Mouse (Mus musculus) liver, embryonic 15.5 days (tissue): ENCODE measurements around the gene Klc4. TPM values are rescaled to one million over a fixed set of nuclear protein-coding genes. Genes with fewer than 3 reads are reported as not detected.
A peak's percentile ranks its signal among the peaks of the same experiment; 100 is the strongest.

Experiments used
- ATAC-seq: fragments of 200-750 bp; cut with Nextera tagmentation; 2 replicates; pipeline ENCODE4 v1.8.0; 2017; ENCODE audit warnings: moderate number of reproducible peaks, mild to moderate bottlenecking, moderate library complexity; ENCODE audit not compliant: insufficient read depth
- H3K27ac ChIP-seq: fragments of 300-500 bp; sonication (generic); replicated peaks from 2 replicates; pipeline ENCODE4 v1.5.1; 2015; ENCODE audit warnings: mild to moderate bottlenecking, inconsistent platforms
- H3K27me3 ChIP-seq: fragments of 300-500 bp; sonication (generic); 2 replicates; pipeline ENCODE4 v1.6.1; 2015; ENCODE audit warnings: mild to moderate bottlenecking, inconsistent platforms
- H3K36me3 ChIP-seq: fragments of 300-500 bp; sonication (generic); replicated peaks from 2 replicates; pipeline ENCODE4 v1.6.1; 2015; ENCODE audit warnings: moderate library complexity, mild to moderate bottlenecking, inconsistent platforms
- H3K4me1 ChIP-seq: fragments of 300-500 bp; sonication (generic); replicated peaks from 2 replicates; pipeline ENCODE4 v1.6.1; 2015; ENCODE audit warnings: inconsistent platforms
- H3K4me2 ChIP-seq: fragments of 300-500 bp; sonication (generic); 2 replicates; pipeline ENCODE4 v1.6.1; 2015; ENCODE audit warnings: moderate library complexity, mild to moderate bottlenecking, inconsistent platforms
- H3K4me3 ChIP-seq: fragments of 300-500 bp; sonication (generic); replicated peaks from 2 replicates; pipeline ENCODE4 v1.5.1; 2015; ENCODE audit warnings: mild to moderate bottlenecking, inconsistent platforms
- H3K9ac ChIP-seq: fragments of 300-500 bp; sonication (generic); 2 replicates; pipeline ENCODE4 v1.6.1; 2015; ENCODE audit warnings: moderate library complexity, mild to moderate bottlenecking, inconsistent platforms
- H3K9me3 ChIP-seq: fragments of 300-500 bp; sonication (generic); replicated peaks from 2 replicates; pipeline ENCODE4 v1.6.1; 2016; ENCODE audit warnings: inconsistent platforms
- WGBS: fragments of 180-500 bp; shearing (Covaris S2); methylation state at CpG from one replicate; pipeline ENCODE4 v1.1.7; 2015; ENCODE audit warnings: mixed read lengths; ENCODE audit not compliant: insufficient replicate concordance; 5-methylcytosine and 5-hydroxymethylcytosine counted together
- polyA plus RNA-seq: library from polyadenylated mRNA; unstranded; fragments of >200 nt; fragmentation: Nextera tagmentation; extraction: Ambion mirVana; gene quantifications from 2 replicates; pipeline ENCODE4 v1.2.1, GENCODE M21; 2015

The Klc4 gene
- polyA plus RNA-seq, 1 experiment from 2014 or later: 9.3 TPM

DNA sequence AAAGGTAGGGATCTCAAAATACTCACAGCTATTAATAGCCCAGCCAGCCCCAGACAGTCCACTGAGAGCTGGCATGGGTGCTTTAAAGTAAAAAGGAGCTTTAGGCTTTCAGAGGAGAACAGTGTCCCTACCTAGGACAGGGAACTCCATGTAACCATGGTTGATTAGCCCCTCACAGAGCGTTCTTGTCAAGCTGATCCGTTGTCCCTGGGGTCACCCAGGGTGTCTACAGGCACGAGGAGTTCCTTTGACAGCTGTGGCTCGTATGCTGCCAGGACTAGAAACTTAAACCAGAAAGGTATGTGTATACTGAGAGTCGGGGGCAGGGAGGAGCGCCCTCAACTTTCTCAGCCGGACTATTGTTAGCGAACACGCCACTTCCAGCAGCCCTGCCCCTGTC is 33.1 kb upstream of the Klc4 start:
- Histone ChIP-seq H3K4me1 (peaks cover 54% of the 10 kb centered on the region), H3K9ac (peak overlapping the region; percentile 81), H3K27ac (peak overlapping the region; percentile 91), H3K9me3 (no peaks in the 10 kb centered on the region), H3K4me3 (peak overlapping the region; percentile 89), H3K4me2 (peak overlapping the region; percentile 91), H3K36me3 (peaks cover 51% of the 10 kb centered on the region), H3K27me3 (no peaks in the 10 kb centered on the region)
- no peak for ATAC-seq
- WGBS: 68% methylated on average over 9 of the region's 9 CpGs

DNA sequence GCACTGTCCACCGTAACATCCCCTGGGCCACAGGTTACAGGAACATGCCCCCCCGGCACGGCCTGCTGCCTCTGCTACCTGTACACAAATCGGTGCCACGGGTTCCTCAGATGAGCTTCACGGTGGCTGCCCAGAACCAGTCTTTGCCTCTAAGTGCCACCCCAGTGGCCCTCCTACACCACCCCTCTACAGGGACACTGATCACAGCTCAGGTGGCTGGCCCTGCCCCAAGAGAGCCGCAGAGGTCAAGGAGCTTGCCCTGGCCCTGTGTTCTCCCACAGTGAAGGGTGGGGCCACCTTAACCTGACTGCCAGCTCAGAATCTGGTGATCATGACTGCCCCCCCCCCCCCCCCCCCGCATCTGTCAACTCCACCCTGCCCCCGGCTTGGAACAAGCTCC is 32.6 kb upstream of the Klc4 start, which contains the start of gene Mea1:
Gene Mea1, plus strand, starts transcription at position 378 of the 400 bp plus-strand sequence.
- Histone ChIP-seq H3K4me2 (peak within 1 kb of the TSS; percentile 91), H3K9me3 (no peaks in the 10 kb centered on the region), H3K27me3 (no peaks in the 10 kb centered on the region), H3K27ac (peak within 1 kb of the TSS; percentile 91), H3K4me3 (peak within 1 kb of the TSS; percentile 89), H3K36me3 (peaks cover 46% of the 10 kb centered on the region), H3K4me1 (peaks cover 59% of the 10 kb centered on the region), H3K9ac (peak within 1 kb of the TSS; percentile 81)
- no peak for ATAC-seq
- WGBS: 78% methylated on average over 8 of the region's 9 CpGs

GRCm38 (mm10) chr17:46674530-46675283 is 28.9 kb upstream of the Klc4 start:
- Histone ChIP-seq H3K4me3 (peak overlapping the region; percentile 75), H3K4me1 (peaks cover 54% of the 10 kb centered on the region), H3K9ac (peak overlapping the region; percentile 81), H3K36me3 (peaks cover 55% of the 10 kb centered on the region), H3K4me2 (peak overlapping the region; percentile 83), H3K27ac (peak overlapping the region; percentile 84), H3K9me3 (no peaks in the 10 kb centered on the region), H3K27me3 (no peaks in the 10 kb centered on the region)
- peak; percentile 10; the same call in 1 of the 2 replicates for ATAC-seq
- 36% methylated on average over 15 of the region's 15 CpGs for WGBS

DNA sequence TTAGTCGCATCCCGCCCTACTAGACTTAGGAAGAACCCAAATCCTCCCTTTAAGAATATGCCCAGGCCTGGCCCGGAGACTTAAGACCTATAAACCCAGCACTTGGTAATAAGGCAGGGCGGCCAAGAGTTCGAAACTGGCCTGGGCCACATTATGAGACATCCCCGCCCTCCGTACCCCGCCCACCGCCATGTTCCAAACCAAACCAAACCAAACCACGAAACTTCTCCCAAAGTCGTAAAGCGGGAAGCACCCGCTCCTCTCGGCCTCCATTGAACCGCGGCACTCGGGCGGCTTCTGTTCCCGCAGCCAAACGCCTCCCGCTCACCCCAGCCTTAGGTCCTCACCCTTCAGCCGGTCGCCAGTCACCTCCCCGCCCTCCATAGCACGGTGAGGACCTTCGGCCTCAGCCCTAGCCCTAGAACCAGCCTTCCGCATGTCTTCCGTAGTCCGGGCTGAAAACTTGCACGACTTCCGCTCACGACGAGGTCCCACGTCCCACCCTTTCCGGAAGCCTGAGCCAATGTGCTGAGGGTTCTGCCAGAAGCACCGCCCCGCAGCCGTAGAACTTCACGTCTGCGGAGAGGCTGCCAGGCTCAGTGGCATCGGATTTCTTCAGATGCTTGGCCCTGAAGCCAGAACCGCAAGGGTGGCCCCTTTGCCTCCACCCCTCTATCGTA is 28.2 kb upstream of the Klc4 start, which contains the start of gene Rrp36:
Gene Rrp36, minus strand, starts transcription at position 503 of the 680 bp plus-strand sequence.
- WGBS: under 1% methylated on average over 43 of the region's 43 CpGs
- Histone ChIP-seq H3K4me1 (peaks cover 47% of the 10 kb centered on the region), H3K27me3 (no peaks in the 10 kb centered on the region), H3K4me2 (peak within 1 kb of the TSS; percentile 83), H3K9me3 (no peaks in the 10 kb centered on the region), H3K36me3 (peaks cover 62% of the 10 kb centered on the region), H3K27ac (peak within 1 kb of the TSS; percentile 84), H3K9ac (peak within 1 kb of the TSS; percentile 81), H3K4me3 (peak within 1 kb of the TSS; percentile 75)
- peak; percentile 91 for ATAC-seq

DNA sequence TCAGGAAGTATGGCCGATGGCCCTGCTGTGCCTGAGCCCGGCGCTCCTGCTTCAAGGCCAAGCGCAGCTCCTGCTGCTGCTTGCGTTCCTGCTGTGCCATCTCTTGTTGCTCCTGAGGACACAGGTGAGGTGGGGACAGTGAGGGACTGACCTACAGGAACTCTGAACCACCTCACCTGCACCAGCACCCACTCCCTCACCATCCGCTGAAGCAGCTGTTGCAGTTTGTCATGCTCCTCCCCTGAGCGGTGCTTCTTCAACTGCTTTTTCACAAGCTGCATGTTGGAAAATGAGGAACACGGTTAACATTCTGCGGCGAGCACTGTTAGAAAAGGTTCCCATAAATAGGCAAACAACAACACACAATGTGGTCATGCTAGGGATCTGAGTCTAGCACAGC is 24.1 kb upstream of the Klc4 start:
- ATAC-seq: no peak
- Histone ChIP-seq H3K4me2 (no peak overlapping the region), H3K4me3 (no peak overlapping the region), H3K27me3 (no peaks in the 10 kb centered on the region), H3K9ac (no peak overlapping the region), H3K27ac (no peak overlapping the region), H3K36me3 (peaks cover 55% of the 10 kb centered on the region), H3K4me1 (peaks cover 27% of the 10 kb centered on the region), H3K9me3 (no peaks in the 10 kb centered on the region)
- 90% methylated on average over 10 of the region's 10 CpGs for WGBS

- no peak overlapping the region for H3K4me3 ChIP-seq
- H3K9me3 ChIP-seq: no peaks in the 10 kb centered on the region
- H3K9ac ChIP-seq: no peak overlapping the region
- no peak overlapping the region for H3K4me2 ChIP-seq
- peaks cover 7% of the 10 kb centered on the region; the same call in 1 of the 2 replicates for H3K4me1 ChIP-seq
- no peaks in the 10 kb centered on the region for H3K27me3 ChIP-seq
- H3K36me3 ChIP-seq: peaks cover 70% of the 10 kb centered on the region
- WGBS: 88% methylated on average over 16 of the region's 16 CpGs
- H3K27ac ChIP-seq: no peak overlapping the region
- no peak for ATAC-seq
These were observed 21.9 kb upstream of the Klc4 start for GRCm38 (mm10) chr17:46667712-46668111.

DNA sequence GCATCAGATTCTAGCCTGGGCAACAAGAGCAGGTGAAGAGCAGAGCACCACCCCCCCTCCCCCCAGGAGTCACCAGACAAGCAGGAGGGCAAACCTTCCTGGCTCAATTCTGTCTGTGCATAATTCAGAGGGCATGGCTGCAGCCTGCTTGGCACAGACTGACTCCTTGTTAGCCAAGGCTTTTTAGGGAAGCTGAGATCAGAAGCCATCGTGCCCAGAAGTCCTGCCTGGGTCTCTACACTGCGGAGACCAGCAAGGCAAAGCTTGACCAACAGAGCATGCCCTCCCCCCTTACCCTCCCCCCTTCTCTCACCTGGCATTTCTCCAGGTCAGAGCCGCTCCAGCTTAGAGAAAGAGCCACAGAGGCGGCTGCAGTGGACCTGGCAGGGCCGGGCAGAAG is 16.9 kb upstream of the Klc4 start:
- Histone ChIP-seq H3K9me3 (no peaks in the 10 kb centered on the region), H3K27ac (no peak overlapping the region), H3K4me3 (no peak overlapping the region), H3K4me1 (no peaks in the 10 kb centered on the region), H3K27me3 (no peaks in the 10 kb centered on the region), H3K4me2 (no peak overlapping the region), H3K9ac (no peak overlapping the region), H3K36me3 (peaks cover 72% of the 10 kb centered on the region)
- WGBS: 84% methylated on average over 5 of the region's 5 CpGs
- ATAC-seq: no peak

GRCm38 (mm10) chr17:46661981-46662380 is 16.2 kb upstream of the Klc4 start:
- Histone ChIP-seq H3K9me3 (no peaks in the 10 kb centered on the region), H3K27me3 (no peaks in the 10 kb centered on the region), H3K27ac (no peak overlapping the region), H3K36me3 (peaks cover 73% of the 10 kb centered on the region), H3K4me3 (no peak overlapping the region), H3K4me2 (no peak overlapping the region), H3K9ac (no peak overlapping the region), H3K4me1 (no peaks in the 10 kb centered on the region)
- WGBS: 85% methylated on average over 12 of the region's 12 CpGs
- no peak for ATAC-seq

DNA sequence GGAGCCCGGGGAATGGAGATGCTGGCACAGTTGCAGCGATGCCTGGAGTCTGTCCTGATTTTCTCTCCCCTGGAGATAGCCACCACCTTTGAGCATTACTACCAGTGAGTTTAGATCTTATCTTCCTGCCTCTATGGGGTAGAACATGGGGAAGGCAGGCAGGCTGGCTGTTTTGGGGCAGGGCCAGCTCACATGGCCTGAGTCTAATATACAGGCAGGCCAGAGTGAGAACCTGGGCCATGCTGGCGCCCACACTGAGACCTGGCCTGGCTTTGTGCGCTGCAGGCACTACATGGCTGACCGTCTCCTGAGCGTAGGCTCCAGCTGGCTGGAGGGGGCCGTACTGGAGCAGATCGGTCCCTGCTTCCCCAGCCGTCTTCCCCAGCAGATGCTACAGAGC is 15.5 kb upstream of the Klc4 start:
- Histone ChIP-seq H3K27me3 (no peaks in the 10 kb centered on the region), H3K9me3 (no peaks in the 10 kb centered on the region), H3K4me3 (no peak overlapping the region), H3K9ac (no peak overlapping the region), H3K36me3 (peaks cover 73% of the 10 kb centered on the region), H3K4me2 (no peak overlapping the region), H3K4me1 (no peaks in the 10 kb centered on the region), H3K27ac (no peak overlapping the region)
- 87% methylated on average over 9 of the region's 9 CpGs for WGBS
- no peak for ATAC-seq

DNA sequence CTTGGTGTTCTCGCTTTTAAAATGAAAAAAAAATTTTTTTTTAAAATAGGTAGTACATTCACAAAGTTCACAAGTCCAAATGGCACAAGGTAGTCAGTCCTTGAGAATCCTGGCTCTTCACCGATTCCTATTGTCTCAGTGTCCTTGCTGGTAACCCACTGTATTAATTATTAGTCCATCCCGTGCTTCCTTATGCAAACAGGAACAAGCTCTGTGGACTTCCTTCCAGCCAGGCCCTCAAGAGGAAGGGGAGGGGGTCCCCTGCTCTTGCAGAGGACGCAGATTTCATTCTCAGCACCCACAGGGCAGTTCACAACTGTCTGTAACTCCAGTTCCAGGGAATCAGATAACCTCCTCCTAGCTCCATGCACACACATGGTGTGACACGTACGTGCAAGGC is 10.2 kb upstream of the Klc4 start:
- H3K36me3 ChIP-seq: peaks cover 60% of the 10 kb centered on the region
- H3K27me3 ChIP-seq: no peaks in the 10 kb centered on the region
- peaks cover 24% of the 10 kb centered on the region for H3K4me1 ChIP-seq
- no peak for ATAC-seq
- H3K4me3 ChIP-seq: no peak overlapping the region
- no peak overlapping the region for H3K27ac ChIP-seq
- H3K9ac ChIP-seq: no peak overlapping the region
- 70% methylated on average over 6 of the region's 6 CpGs for WGBS
- no peaks in the 10 kb centered on the region for H3K9me3 ChIP-seq
- no peak overlapping the region for H3K4me2 ChIP-seq

DNA sequence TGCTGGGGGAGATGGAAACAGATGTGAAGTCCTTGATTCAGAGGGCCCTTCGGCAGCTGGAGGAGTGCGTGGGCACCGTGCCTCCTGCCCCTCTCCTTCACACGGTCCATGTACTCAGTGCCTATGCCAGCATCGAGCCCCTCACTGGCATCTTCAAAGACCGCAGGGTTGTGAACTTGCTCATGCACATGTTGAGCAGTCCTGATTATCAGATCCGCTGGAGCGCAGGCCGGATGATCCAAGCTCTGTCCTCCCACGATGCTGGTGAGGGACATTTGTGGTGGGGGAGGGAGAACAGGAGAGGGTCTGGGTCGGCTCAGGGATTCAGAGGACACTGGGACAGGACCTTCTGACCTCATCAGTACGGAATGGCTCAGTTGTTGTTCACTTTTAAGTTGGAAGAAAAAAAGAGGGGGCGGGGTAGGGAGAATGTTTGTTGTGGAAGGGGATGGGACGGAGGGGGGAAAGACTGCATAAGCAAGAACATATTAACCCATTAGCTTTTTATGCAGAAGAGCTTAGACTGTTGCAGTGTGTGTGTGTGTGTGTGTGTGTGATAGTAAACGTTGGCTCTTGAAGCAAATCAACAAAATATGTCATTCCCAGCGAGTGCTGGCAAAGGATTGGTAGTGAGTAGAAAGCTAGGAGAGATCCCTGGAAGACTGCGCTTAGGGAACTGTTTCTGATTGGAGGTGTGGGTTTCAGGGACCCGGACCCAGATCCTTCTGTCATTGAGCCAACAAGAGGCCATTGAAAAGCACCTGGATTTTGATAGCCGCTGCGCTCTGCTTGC is 6.1 kb upstream of the Klc4 start:
- Histone ChIP-seq H3K9me3 (no peaks in the 10 kb centered on the region), H3K27ac (no peak overlapping the region), H3K9ac (no peak overlapping the region), H3K4me1 (peaks cover 46% of the 10 kb centered on the region), H3K27me3 (no peaks in the 10 kb centered on the region), H3K4me2 (peak overlapping the region; percentile 98), H3K36me3 (peaks cover 48% of the 10 kb centered on the region), H3K4me3 (peak overlapping the region; percentile 74)
- 73% methylated on average over 20 of the region's 20 CpGs for WGBS
- ATAC-seq: no peak
